Mouse (Mus musculus): ENCODE measurements around the gene Rgs18. TPM values are rescaled to one million over a fixed set of nuclear protein-coding genes. Genes with fewer than 3 reads are reported as not detected.

The Rgs18 gene
- not detected for total RNA-seq (2021)

DNA sequence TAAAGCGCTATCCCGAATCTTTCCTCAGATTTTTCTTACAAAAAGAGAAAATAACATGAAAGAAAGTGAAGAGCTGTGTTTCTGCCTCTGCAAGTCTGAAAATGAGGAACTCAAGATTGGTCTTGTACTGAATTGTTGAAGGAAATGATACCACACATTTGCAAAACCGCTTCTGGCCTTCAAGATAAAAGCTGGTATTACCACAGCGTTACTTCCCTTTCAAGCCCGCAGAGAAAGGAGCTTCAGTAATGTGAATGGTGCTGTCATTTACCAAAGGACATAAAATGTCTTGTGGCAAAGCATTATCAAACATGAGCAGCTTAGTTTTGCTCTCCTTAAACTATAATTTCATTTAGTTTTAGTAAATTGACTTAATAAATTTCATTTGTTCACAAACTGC lies at the start of gene Rgs18:
TSS of gene Rgs18 (minus strand) at position 105 of the 400 bp plus-strand sequence.
- no peak for DNase-seq (ENCODE audit: low spot score in 2 of 2)
- intact Hi-C loops (cut with DNase I), result no loop called here

GRCm38 (mm10) chr1:144774394-144774793 lies 841 bp downstream of the Rgs18 start:
- DNase-seq (ENCODE audit: low spot score in 2 of 2), result no peak
- intact Hi-C loops (cut with DNase I), result no loop called here

DNA sequence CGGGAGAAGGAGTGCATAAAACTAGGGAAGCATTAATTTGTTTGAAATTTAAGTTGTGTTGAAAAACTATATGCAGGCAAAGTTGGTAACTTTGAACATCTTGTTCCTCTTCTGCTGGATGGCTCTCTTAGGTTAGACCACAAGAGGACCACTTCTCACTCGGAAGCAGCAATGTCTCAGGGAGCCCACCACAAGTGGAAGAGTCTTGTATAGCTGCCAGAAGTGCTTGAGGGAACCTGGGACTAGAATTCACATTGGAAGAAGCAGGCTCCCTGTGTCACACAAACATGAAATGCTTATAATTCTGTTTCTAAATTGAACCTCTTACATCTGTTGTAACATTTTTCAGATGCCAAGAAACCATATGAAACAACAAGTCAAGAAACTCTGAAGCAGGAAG lies 9.0 kb downstream of the Rgs18 start:
- no peak for DNase-seq (ENCODE audit: low spot score in 2 of 2)

DNA sequence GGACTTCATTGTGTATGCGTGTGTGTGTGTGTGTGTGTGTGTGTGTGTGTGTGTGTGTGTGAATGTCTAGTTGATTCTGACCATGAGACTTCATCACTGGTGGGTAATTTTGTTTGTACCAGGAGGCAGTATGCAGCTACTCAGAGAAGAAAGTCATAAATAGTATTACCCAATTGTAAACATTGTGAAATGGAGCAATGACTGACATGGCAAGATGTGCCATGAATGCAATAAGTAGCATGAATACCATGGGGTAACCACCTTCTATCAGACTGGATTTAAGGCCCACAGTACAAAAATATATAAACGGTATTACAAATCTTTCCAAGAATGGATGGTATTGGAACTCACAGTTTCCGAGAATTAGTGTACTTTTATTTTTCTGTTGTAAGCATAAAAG lies 14.4 kb downstream of the Rgs18 start:
- intact Hi-C loops (cut with DNase I), result no loop called here

More for the DNA sequence above, 9.0 kb downstream of the Rgs18 start:
- intact Hi-C loops (cut with DNase I), result no loop called here

GRCm38 (mm10) chr1:144750763-144751162 lies 24.5 kb downstream of the Rgs18 start:
- intact Hi-C loops (cut with DNase I), result no loop called here
- no peak for DNase-seq (ENCODE audit: low spot score in 2 of 2)

More for the DNA sequence above, 14.4 kb downstream of the Rgs18 start:
- DNase-seq (ENCODE audit: low spot score in 2 of 2), result no peak

DNA sequence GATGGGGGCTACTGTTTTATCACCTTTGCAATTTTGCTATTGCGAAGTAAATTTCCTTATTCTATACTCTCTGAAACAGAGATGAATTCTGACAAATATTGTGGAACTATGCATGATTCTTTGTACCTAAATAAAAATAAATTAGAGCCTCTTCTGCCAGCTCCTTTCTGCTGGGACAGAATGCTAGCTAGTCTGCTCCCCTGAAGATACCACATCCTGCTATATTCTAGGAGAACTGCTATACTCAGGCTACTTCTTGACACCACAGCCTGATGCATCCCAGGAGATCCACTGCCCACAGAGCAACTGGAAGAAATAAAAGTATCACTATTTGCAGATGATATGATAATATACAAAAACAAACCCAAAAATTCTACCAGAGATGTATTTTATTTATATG lies 29.1 kb downstream of the Rgs18 start:
- DNase-seq (ENCODE audit: low spot score in 2 of 2), result no peak
- intact Hi-C loops (cut with DNase I), result no loop called here

- DNase-seq (ENCODE audit: low spot score in 2 of 2), result no peak
- intact Hi-C loops (cut with DNase I), result no loop called here
Measured at GRCm38 (mm10) chr1:144737739-144738138, 37.5 kb downstream of the Rgs18 start.

DNA sequence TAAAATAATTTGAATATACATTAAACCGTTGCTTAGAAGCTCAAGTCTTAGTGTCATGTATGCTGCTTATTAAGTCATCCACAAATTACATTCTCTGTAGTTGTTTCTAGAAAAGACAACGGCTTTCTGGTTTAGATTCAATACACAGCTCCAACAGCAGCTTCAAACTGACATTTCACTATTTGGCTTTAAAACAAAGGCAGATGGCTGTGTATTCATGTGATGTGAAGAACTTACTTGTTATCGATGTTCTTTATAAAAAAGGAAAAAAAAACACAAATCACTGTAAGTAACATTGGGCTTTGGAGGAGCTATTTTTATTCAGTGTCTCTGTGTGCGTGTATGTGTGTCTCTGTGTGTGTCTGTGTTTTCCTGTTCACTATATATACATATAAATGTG lies 54.5 kb downstream of the Rgs18 start:
- intact Hi-C loops (cut with DNase I), result no loop called here
- no peak for DNase-seq (ENCODE audit: low spot score in 2 of 2)

DNA sequence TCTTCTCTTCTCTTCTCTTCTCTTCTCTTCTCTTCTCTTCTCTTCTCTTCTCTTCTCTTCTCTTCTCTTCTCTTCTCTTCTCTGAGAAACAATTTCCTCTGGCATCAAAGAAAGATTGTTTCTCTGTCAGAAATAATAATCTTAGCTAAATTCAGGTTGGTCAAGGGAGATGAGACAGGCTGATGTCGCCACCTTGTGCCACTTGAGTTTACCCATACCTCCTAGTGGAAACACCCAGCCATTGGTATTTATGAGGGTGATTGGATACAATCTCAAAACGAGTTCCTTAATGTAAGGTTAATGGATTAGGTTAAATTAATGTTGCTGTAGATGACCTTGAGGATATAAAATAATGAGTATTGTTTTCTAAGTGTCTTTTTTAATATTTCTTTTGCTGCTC lies 70.9 kb downstream of the Rgs18 start:
- intact Hi-C loops (cut with DNase I), result no loop called here
- no peak for DNase-seq (ENCODE audit: low spot score in 2 of 2)

Other genes with a start within 250 kb of the Rgs18 start
- not detected for gene Rgs21, start 207.8 kb downstream of the Rgs18 start, total RNA-seq (2021)